Mouse (Mus musculus) embryonic facial prominence, embryonic 12.5 days (tissue): ENCODE measurements around the gene Vstm4. TPM values are rescaled to one million over a fixed set of nuclear protein-coding genes. Genes with fewer than 3 reads are reported as not detected.

ENCODE experiments used
- ATAC-seq: fragments of 200-750 bp; cut with Nextera tagmentation; 2 replicates; pipeline ENCODE4 v1.8.0; 2017; ENCODE audit not compliant: insufficient number of reproducible peaks, insufficient read depth, low FRiP score, low TSS enrichment
- H3K27ac ChIP-seq: fragments of 300-500 bp; sonication (generic); 2 replicates; pipeline ENCODE4 v1.5.1; 2016; ENCODE audit warnings: mild to moderate bottlenecking
- H3K27me3 ChIP-seq: fragments of 300-500 bp; sonication (generic); 2 replicates; pipeline ENCODE4 v1.6.1; 2016; ENCODE audit warnings: mild to moderate bottlenecking, moderate library complexity
- H3K36me3 ChIP-seq: fragments of 300-500 bp; sonication (generic); 2 replicates; pipeline ENCODE4 v1.6.1; 2016; ENCODE audit warnings: mild to moderate bottlenecking
- H3K4me1 ChIP-seq: fragments of 300-500 bp; sonication (generic); 2 replicates; pipeline ENCODE4 v1.6.1; 2016
- H3K4me2 ChIP-seq: fragments of 300-500 bp; sonication (generic); replicated peaks from 2 replicates; pipeline ENCODE4 v1.6.1; 2016; ENCODE audit warnings: mild to moderate bottlenecking, moderate library complexity
- H3K4me3 ChIP-seq: fragments of 300-500 bp; sonication (generic); 2 replicates; pipeline ENCODE4 v1.5.1; 2016; ENCODE audit warnings: mild to moderate bottlenecking
- H3K9ac ChIP-seq: fragments of 300-500 bp; sonication (generic); 2 replicates; pipeline ENCODE4 v1.6.1; 2016; ENCODE audit warnings: mild to moderate bottlenecking, moderate library complexity
- H3K9me3 ChIP-seq: fragments of 300-500 bp; sonication (generic); 2 replicates; pipeline ENCODE4 v1.6.1; 2016; ENCODE audit warnings: mild to moderate bottlenecking, moderate library complexity
- WGBS: fragments of 180-500 bp; shearing (Covaris S2); methylation state at CpG from one replicate; pipeline ENCODE4 v1.1.7; 2016; 5-methylcytosine and 5-hydroxymethylcytosine counted together
- polyA plus RNA-seq: library from polyadenylated mRNA; unstranded; fragments of >200 nt; fragmentation: Nextera tagmentation; extraction: Ambion mirVana; gene quantifications from 2 replicates; pipeline ENCODE4 v1.2.1, GENCODE M21; 2016

The Vstm4 gene
- polyA plus RNA-seq, 1 experiment from 2014 or later: 12.8 TPM

DNA sequence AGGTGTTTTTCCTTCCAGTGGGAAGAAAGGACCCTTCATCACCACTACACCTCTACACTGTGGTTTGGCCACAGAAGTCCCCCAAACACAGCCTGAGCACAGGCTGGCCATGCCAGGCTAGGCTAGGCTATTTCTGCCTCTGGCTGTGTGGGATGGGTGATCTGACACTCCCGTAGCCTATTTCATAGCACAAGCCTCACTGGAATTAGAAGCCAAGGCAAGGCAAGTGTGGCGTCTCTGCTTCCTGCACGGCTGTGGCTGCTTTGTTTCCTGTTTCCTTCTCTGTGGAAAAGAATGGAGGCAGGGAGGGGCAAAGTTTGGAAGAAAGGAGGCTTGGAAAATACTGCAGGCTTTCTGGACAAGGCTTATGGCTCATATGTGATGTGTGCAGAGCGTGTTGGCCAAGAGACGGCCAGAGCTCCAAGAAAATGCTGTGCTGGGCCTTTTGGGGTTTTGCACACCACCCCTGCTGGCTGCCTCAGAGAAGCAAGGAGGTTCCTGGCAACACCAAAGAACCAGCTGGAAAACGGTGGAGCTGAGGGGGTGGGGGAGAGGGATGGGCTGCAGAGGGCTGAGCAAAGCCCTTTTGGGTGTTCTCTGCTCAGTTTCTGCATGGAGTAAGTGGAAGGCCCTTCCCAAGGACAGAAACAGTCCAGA is 28.4 kb upstream of the Vstm4 start:
- ATAC-seq: no peak
- Histone ChIP-seq H3K9me3 (no peaks in the 10 kb centered on the region), H3K27ac (no peak overlapping the region), H3K4me1 (peaks cover 21% of the 10 kb centered on the region), H3K36me3 (no peaks in the 10 kb centered on the region), H3K9ac (no peak overlapping the region), H3K27me3 (no peaks in the 10 kb centered on the region), H3K4me2 (no peak overlapping the region), H3K4me3 (no peak overlapping the region)
- 42% methylated on average over 6 of the region's 6 CpGs for WGBS

DNA sequence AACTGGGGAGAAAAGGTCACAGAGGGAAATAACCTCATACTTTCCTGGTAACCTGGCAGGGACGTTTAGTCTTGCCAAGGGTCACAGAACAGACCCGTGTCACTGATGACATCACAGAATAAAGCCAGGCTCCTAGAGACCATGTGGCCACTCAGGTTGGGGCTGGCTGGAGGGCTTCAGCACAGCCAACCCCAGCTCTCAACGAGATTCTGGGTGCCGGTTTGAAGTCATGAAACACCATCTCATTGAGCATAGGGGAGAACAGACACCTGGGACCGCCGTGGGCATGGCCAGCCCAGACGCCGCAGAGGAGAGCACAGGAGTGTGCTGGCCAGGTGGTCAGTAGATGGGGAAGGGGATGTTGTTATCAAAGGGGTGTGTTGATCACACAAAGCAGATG is 22.7 kb upstream of the Vstm4 start, which contains the start of gene Fam170b:
Gene Fam170b (plus strand): TSS at position 116 of the 400 bp plus-strand sequence.
- Histone ChIP-seq H3K4me1 (no peaks in the 10 kb centered on the region), H3K4me3 (no peak within 1 kb of the TSS), H3K27ac (no peak within 1 kb of the TSS), H3K27me3 (no peaks in the 10 kb centered on the region), H3K9me3 (no peaks in the 10 kb centered on the region), H3K36me3 (no peaks in the 10 kb centered on the region), H3K4me2 (no peak within 1 kb of the TSS), H3K9ac (no peak within 1 kb of the TSS)
- WGBS: 70% methylated on average over 8 of the region's 8 CpGs
- no peak for ATAC-seq

DNA sequence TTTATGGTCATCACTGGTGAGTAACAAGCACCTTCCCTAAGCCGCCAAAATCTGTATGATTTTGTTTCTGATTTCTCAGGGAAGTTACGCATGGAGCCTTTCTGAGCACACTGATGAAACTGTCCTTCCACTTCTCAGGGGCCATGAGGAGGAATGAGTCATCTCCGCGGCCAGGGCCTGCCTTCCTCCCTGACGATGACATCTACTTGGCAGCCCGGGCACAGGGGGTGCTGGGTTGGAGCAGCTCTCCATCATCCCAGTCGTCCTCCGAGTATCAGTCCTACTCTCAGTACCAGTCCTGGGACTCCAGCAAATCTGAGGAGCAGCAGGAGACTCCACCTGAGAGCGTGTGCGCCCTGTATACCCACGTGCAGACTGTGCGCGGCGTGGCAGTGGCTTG is 21.4 kb upstream of the Vstm4 start:
- no peaks in the 10 kb centered on the region for H3K4me1 ChIP-seq
- 89% methylated on average over 14 of the region's 14 CpGs for WGBS
- no peaks in the 10 kb centered on the region for H3K36me3 ChIP-seq
- H3K4me3 ChIP-seq: no peak overlapping the region
- ATAC-seq: no peak
- no peak overlapping the region for H3K27ac ChIP-seq
- H3K27me3 ChIP-seq: no peaks in the 10 kb centered on the region
- no peaks in the 10 kb centered on the region for H3K9me3 ChIP-seq
- no peak overlapping the region for H3K4me2 ChIP-seq
- H3K9ac ChIP-seq: no peak overlapping the region

DNA sequence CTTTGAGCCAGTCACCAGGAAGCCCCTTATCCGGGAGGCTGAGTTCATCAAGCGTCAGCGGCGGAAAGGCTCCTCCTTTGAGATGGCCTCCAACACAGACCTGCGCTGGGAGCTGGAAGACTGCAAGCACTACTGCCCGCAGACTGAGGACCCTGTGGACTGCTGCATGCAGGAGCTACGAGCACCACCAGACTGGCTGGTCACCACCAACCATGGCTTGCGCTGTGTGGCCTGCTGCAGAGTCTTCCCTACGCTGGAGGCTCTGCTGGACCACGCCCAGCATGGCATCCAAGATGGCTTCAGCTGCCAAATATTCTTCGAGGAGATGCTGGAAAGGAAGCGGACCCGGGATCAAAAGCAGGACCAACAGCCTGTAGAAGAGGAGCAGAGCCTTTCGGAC is 21.0 kb upstream of the Vstm4 start:
- Histone ChIP-seq H3K4me1 (no peaks in the 10 kb centered on the region), H3K27me3 (no peaks in the 10 kb centered on the region), H3K4me3 (no peak overlapping the region), H3K9ac (no peak overlapping the region), H3K9me3 (no peaks in the 10 kb centered on the region), H3K4me2 (no peak overlapping the region), H3K27ac (no peak overlapping the region), H3K36me3 (no peaks in the 10 kb centered on the region)
- 89% methylated on average over 14 of the region's 14 CpGs for WGBS
- no peak for ATAC-seq

DNA sequence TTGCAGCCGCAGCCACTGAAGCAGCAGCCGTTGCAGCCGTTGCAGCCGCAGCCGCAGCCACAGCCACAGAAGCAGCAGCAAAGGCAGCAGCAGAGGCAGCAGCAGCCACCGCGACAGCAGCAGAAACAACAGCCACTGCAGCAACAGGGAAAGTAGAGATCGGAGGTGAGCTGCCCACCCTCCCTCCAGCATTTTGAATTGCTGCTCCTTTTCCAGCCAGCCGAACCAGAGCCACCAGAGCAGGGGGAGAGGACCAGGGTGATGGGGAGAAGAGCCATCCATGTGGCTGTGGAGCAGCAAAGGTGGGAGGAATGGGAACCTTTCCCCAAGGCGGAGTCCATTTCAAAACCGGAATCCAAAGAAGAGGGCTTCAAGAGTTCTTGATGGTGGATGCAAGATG is 20.4 kb upstream of the Vstm4 start:
- 88% methylated on average over 11 of the region's 11 CpGs for WGBS
- Histone ChIP-seq H3K4me3 (no peak overlapping the region), H3K36me3 (no peaks in the 10 kb centered on the region)

DNA sequence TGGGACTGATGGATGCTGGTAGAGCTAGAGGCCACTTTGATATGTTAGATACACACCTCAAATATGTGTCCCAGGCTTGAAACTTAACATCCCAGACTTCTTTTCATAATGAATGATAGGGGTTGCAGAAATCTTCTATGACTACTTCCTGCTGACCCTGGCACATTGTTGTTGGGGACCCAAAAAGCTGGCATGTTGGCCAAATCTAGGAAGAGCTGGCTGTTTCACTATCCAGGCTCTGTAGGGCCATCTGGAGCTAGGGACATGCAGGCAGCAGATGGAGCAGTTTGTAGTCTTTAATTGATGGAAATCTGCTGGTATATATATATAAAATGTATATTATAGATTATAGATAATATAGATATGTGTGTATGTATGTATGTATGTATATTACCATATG is 14.5 kb upstream of the Vstm4 start:
- H3K27ac ChIP-seq: no peak overlapping the region
- H3K36me3 ChIP-seq: no peaks in the 10 kb centered on the region
- no peak overlapping the region for H3K4me3 ChIP-seq
- no peak for ATAC-seq
- no peak overlapping the region for H3K4me2 ChIP-seq
- no peaks in the 10 kb centered on the region for H3K27me3 ChIP-seq
- H3K4me1 ChIP-seq: no peaks in the 10 kb centered on the region
- H3K9me3 ChIP-seq: no peaks in the 10 kb centered on the region
- no peak overlapping the region for H3K9ac ChIP-seq

More for the DNA sequence above, 20.4 kb upstream of the Vstm4 start:
- no peaks in the 10 kb centered on the region for H3K9me3 ChIP-seq
- no peak overlapping the region for H3K27ac ChIP-seq
- H3K4me2 ChIP-seq: no peak overlapping the region
- H3K4me1 ChIP-seq: no peaks in the 10 kb centered on the region
- H3K9ac ChIP-seq: no peak overlapping the region
- ATAC-seq: no peak
- H3K27me3 ChIP-seq: no peaks in the 10 kb centered on the region

DNA sequence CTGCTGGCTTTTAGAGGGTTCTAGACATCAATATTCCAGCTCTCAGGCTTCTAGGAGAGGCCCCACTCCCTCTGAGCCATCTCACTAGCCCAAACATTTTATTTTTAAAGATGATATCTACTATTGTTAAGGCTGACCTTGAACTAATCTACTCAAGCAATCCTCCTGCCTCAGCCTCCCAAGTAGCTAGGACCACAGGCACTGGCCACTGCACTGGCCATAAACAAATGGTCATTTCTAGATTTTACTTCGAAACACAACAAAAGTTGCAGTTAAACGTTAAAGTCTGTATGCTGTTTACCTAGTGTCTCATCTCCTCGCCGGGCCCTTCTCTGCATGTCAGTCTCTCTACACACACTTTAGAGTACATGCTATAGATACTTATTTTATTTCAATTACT is 2.5 kb upstream of the Vstm4 start:
- H3K27ac ChIP-seq: no peak overlapping the region
- H3K27me3 ChIP-seq: no peaks in the 10 kb centered on the region
- H3K36me3 ChIP-seq: no peaks in the 10 kb centered on the region
- WGBS: 91% methylated on average over 4 of the region's 4 CpGs
- no peak overlapping the region for H3K9ac ChIP-seq
- no peak overlapping the region for H3K4me3 ChIP-seq
- ATAC-seq: no peak
- H3K4me2 ChIP-seq: no peak overlapping the region
- no peaks in the 10 kb centered on the region for H3K9me3 ChIP-seq
- H3K4me1 ChIP-seq: peaks cover 6% of the 10 kb centered on the region; the same call in 1 of the 2 replicates

DNA sequence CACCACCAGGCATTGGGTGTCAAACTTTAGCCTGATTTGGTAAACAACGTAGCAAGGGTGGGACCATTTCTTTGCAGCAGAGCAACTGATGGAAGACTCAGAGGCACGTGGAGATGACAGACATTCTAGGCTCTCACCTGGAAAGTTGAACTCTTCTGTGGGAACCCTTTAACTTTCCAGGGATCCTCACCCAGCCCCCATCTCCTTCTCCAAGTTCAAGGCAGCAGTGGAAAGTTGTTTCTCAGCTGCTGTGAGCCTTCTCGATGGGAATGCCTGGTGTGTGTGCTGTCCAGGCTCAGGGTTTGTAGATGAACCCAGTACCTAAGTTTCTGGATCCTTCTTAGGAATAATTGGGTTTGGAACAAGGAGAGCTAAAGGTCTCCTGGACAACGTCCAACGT is 310 bp upstream of the Vstm4 start:
- Histone ChIP-seq H3K4me1 (peaks cover 21% of the 10 kb centered on the region), H3K4me2 (peak overlapping the region; percentile 72), H3K36me3 (no peaks in the 10 kb centered on the region), H3K27me3 (no peaks in the 10 kb centered on the region), H3K9me3 (no peaks in the 10 kb centered on the region), H3K9ac (peak overlapping the region; percentile 68; the same call in 1 of the 2 replicates), H3K4me3 (peak overlapping the region; percentile 59), H3K27ac (no peak overlapping the region)
- WGBS: 38% methylated on average over 5 of the region's 5 CpGs
- no peak for ATAC-seq

DNA sequence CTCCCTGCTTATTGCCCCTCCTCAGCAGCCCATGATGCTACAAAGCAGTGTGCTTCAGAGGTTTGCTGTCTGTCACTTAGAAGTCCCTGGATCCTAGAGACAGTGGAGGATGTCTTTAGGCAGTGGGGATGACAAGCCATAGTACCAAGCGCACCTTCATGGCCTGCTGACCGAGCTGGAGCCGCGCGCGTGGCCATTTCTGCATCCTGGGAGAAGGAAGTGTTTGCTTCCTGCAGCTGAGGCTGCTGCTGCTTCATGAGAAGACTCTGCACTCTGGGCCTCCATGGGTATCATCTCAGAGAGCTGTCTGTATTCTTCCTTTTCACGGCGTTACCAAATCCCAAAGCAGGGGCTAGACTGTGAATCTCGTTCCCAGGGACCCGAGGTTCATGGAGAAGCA is 1.8 kb downstream of the Vstm4 start:
- Histone ChIP-seq H3K4me3 (no peak overlapping the region), H3K27ac (no peak overlapping the region), H3K4me1 (peaks cover 28% of the 10 kb centered on the region), H3K36me3 (no peaks in the 10 kb centered on the region), H3K27me3 (no peaks in the 10 kb centered on the region), H3K9me3 (no peaks in the 10 kb centered on the region), H3K4me2 (no peak overlapping the region), H3K9ac (no peak overlapping the region)
- ATAC-seq: no peak
- WGBS: 91% methylated on average over 10 of the region's 10 CpGs

DNA sequence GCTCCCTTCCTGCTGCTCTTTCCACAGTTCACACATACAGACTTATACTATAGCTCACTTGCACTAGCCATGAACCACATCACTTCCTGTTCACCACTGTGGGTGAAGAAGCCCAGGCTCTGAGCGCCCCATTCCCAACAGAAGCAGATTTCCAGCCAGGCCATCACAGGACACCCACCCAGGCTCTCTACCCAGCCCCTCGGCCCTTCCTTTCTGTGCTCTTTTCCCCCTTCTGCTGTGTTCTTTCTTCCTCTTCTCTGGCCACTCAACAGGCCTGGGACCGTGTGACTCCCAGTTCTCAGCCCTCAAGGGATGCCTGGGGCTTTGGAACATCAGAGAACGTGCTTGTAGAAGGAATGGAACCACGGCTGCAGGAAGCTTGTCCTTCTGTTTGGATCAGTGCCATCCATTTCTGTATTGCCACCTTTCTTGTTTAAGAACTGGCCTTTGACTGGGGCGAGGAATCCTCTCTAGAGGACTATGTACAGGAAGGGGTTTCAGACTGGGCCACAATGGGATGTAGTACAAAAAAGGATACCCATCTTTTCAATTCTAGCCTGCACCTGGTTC is 2.5 kb downstream of the Vstm4 start:
- H3K4me3 ChIP-seq: no peak overlapping the region
- WGBS: 80% methylated on average over 6 of the region's 6 CpGs
- no peak for ATAC-seq
- H3K27me3 ChIP-seq: no peaks in the 10 kb centered on the region
- no peaks in the 10 kb centered on the region for H3K36me3 ChIP-seq
- no peak overlapping the region for H3K27ac ChIP-seq
- H3K4me2 ChIP-seq: no peak overlapping the region
- H3K9me3 ChIP-seq: no peaks in the 10 kb centered on the region
- H3K9ac ChIP-seq: no peak overlapping the region
- H3K4me1 ChIP-seq: peaks cover 28% of the 10 kb centered on the region

DNA sequence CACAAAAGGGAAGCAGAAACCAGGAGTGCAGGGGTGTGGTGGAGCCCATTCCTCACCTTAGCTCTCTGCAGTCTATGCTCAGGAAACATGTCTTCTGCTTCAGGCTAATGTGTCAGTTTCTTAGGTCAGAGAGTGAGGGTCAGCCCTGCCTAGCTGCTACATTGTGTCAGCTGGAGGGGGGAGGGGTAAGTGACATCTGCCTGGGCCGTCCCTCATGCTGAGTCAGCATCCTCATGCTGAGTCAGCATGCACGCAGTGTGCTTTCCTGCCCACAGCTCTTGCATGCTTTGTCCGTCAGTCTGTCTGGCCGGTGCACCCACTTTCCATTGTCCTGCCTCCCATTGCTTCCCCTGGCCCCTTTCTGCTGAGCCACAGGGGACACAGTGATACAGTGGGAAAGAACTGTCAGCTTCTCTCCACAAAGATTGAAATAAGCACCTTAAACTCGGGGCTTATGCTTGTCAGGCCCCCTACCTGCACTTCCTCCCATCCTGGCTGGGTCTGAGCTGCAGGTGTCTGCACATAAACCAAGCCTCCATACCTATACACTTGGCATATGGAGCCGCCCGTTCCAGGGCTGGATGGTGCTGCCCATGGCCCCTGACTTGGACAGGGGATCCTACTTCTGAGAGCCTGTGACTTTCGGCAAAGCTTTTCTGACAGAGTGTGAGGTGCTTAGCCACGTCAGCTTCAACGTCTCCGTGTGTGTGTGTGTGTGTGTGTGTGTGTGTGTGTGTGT is 3.4 kb downstream of the Vstm4 start:
- H3K9ac ChIP-seq: no peak overlapping the region; the same call in 1 of the 2 replicates
- no peak overlapping the region for H3K4me2 ChIP-seq
- H3K36me3 ChIP-seq: no peaks in the 10 kb centered on the region
- H3K4me1 ChIP-seq: peaks cover 28% of the 10 kb centered on the region
- ATAC-seq: no peak
- no peaks in the 10 kb centered on the region for H3K27me3 ChIP-seq
- H3K4me3 ChIP-seq: no peak overlapping the region
- no peaks in the 10 kb centered on the region for H3K9me3 ChIP-seq
- 61% methylated on average over 11 of the region's 11 CpGs for WGBS
- no peak overlapping the region for H3K27ac ChIP-seq

DNA sequence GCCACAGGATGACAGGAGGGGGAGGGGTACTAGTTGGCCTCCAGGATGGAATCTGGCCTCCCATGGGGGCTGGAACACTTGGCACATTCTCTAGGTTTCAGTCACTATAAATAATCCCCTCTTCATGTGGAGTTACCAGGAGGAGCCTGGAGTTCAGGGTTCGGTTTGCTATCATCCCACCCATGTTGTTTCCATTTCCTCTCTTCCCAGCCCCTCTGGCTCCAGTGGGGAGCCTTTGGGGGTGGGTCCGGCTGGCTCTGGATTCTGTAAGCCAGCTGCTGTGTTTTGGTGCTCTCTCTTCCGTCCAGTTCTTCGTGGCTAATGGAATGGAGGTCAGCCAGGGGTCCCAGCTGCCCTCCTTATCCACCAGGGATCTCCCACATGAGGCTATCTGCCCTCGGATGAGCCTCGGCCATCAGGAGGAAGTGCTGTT is 4.6 kb downstream of the Vstm4 start:
- no peaks in the 10 kb centered on the region for H3K36me3 ChIP-seq
- 17% methylated on average over 6 of the region's 6 CpGs for WGBS
- no peak overlapping the region for H3K9ac ChIP-seq
- H3K27me3 ChIP-seq: no peaks in the 10 kb centered on the region
- H3K4me3 ChIP-seq: no peak overlapping the region
- 0 out of 2 replicates have a peak, but pooled peaks have one; percentile 48 for ATAC-seq
- H3K4me2 ChIP-seq: no peak overlapping the region
- 0 out of 2 replicates have a peak overlapping the region, but pooled peaks have one; percentile 9 for H3K27ac ChIP-seq
- peaks cover 28% of the 10 kb centered on the region for H3K4me1 ChIP-seq
- H3K9me3 ChIP-seq: no peaks in the 10 kb centered on the region
